Comparison of ENCODE assay signal across 8 mouse cellular contexts in the genomic region with DNA sequence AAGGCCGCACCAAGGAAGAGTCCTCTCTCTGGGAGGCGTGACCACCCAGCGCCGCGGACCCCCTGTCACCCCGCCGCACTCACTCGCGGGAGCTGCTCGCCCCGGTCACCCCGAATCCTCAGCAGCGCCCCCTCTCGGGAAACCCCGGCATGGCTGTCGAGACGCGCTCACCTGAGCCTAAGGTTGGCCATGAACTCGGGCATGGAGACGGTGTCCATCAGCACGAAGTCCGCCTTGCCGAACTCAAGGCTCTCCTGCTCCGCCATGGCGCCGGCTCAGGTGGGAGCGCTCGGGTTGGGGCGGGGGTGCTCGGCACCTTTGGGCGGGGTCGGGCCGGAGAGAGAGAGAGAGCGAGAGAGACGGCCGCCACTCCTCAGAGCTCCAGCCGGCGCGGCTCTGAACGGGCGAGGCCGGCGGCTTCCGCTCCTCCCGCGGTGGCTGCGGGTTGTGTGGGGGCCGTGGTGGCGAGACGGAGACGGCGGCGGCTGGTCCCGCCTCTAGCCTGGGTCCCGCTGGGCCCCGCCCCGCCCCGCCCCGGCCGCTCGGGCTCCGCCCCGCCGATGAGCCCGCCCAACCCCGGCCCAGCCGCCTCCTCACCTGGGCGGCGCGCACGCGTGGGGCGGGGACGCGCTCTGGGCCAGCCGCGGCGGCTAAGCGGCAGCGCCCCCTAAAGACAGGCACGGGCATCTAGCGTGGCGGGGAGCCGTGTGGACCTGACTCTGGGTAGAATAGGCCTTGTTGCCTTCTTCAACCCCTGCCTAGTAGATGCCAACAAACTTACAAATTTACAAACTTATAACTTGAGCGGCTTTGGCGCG. TPM values are rescaled to one million over a fixed set of nuclear protein-coding genes. Genes with fewer than 3 reads are reported as not detected.
DNase-seq lines count a peak whose midpoint lies in the region; ATAC-seq and TF ChIP-seq lines count a peak whose summit lies in the region.

Myo1d (minus strand) TSS at position 499 of the 818 bp plus-strand sequence.

- no peaks in the 10 kb centered on the region for H3K9me3 ChIP-seq in limb, embryonic 13.5 days
- no peaks in the 10 kb centered on the region for H3K9me3 ChIP-seq in midbrain, embryonic 16.5 days (replicated peaks; ENCODE audit: control insufficient read depth, low read length, poor library complexity, severe bottlenecking)

- peak; percentile 88 for DNase-seq in A20 (ENCODE audit: low read depth, low spot score)
- DNase-seq in brain, adult 2 months (ENCODE audit: low read depth, low spot score): peak; percentile 93
- peak; percentile 84 to 85 for DNase-seq in heart, adult 9 months (ENCODE audit: low spot score in 2 of 2)
- DNase-seq in kidney, adult 9 months: peak; percentile 91
- peak; percentile 63 to 80 for DNase-seq in spleen, adult 2 months (ENCODE audit: low read depth in 1 of 2, low spot score in 2 of 2)

- peaks cover 9% of the 10 kb centered on the region; the same call in 1 of the 2 replicates for H3K27me3 ChIP-seq in limb, embryonic 13.5 days
- no peaks in the 10 kb centered on the region; the same call in 1 of the 2 replicates for H3K27me3 ChIP-seq in midbrain, embryonic 16.5 days (ENCODE audit: control insufficient read depth, insufficient read depth, low read depth, low read length)
- H3K27me3 ChIP-seq in spleen, adult 2 months (ENCODE audit: control insufficient read depth, insufficient read depth, low read length): peaks cover 4% of the 10 kb centered on the region; the same call in 1 of the 2 replicates

- H3K4me3 ChIP-seq in embryonic fibroblast, embryonic 13.5 days (ENCODE audit: insufficient read depth, low read length): peak within 1 kb of the TSS; percentile 84
- peak within 1 kb of the TSS; percentile 69 for H3K4me3 ChIP-seq in limb, embryonic 13.5 days
- H3K4me3 ChIP-seq in midbrain, embryonic 16.5 days (ENCODE audit: low read depth, low read length): peak within 1 kb of the TSS; percentile 57
- H3K4me3 ChIP-seq in spleen, adult 2 months (ENCODE audit: extremely low read depth, insufficient read depth, insufficient read length): peak within 1 kb of the TSS; percentile 76

- TF ChIP-seq POLR2A in embryonic fibroblast, embryonic 13.5 days (IDR thresholded peaks at IDR 0.05; ENCODE audit: low read depth, low read length): peak; percentile 90
- TF ChIP-seq POLR2A in spleen, adult 2 months (IDR thresholded peaks at IDR 0.05; ENCODE audit: low read depth, low read length): peak; percentile 23

- peak within 1 kb of the TSS; percentile 37; the same call in 1 of the 2 replicates for H3K27ac ChIP-seq in embryonic fibroblast, embryonic 13.5 days (ENCODE audit: insufficient read depth, low read length)
- peak within 1 kb of the TSS; percentile 63; the same call in 1 of the 2 replicates for H3K27ac ChIP-seq in limb, embryonic 13.5 days
- 0 out of 2 replicates have a peak within 1 kb of the TSS, but pooled peaks have one; percentile 25 for H3K27ac ChIP-seq in midbrain, embryonic 16.5 days (ENCODE audit: low read length)
- H3K27ac ChIP-seq in spleen, adult 2 months (ENCODE audit: insufficient read depth, low read length): peak within 1 kb of the TSS; percentile 62; the same call in 1 of the 2 replicates

- H3K9ac ChIP-seq in limb, embryonic 13.5 days: peak within 1 kb of the TSS; percentile 70
- H3K9ac ChIP-seq in midbrain, embryonic 16.5 days (ENCODE audit: low read depth, low read length): peak within 1 kb of the TSS; percentile 57

- peak within 1 kb of the TSS; percentile 85 for H3K4me2 ChIP-seq in limb, embryonic 13.5 days (replicated peaks)
- peak within 1 kb of the TSS; percentile 79 for H3K4me2 ChIP-seq in midbrain, embryonic 16.5 days (ENCODE audit: low read length)

- no peaks in the 10 kb centered on the region for H3K36me3 ChIP-seq in limb, embryonic 13.5 days
- no peaks in the 10 kb centered on the region for H3K36me3 ChIP-seq in midbrain, embryonic 16.5 days (ENCODE audit: control insufficient read depth, insufficient read depth, low read length)
- no peaks in the 10 kb centered on the region for H3K36me3 ChIP-seq in spleen, adult 2 months (ENCODE audit: control insufficient read depth, insufficient read depth, low read length)

- ATAC-seq in limb, embryonic 13.5 days (ENCODE audit: low FRiP score, low read depth): peak; percentile 95
- peak; percentile 96 for ATAC-seq in midbrain, embryonic 16.5 days

- H3K4me1 ChIP-seq in embryonic fibroblast, embryonic 13.5 days (ENCODE audit: control insufficient read depth, insufficient read depth, low read length): peaks cover 2% of the 10 kb centered on the region
- peaks cover 7% of the 10 kb centered on the region; the same call in 1 of the 2 replicates for H3K4me1 ChIP-seq in limb, embryonic 13.5 days
- peaks cover 6% of the 10 kb centered on the region; the same call in 1 of the 2 replicates for H3K4me1 ChIP-seq in midbrain, embryonic 16.5 days (ENCODE audit: control insufficient read depth, insufficient read depth, low read length)
- H3K4me1 ChIP-seq in spleen, adult 2 months (ENCODE audit: control insufficient read depth, insufficient read depth, insufficient read length): peaks cover 9% of the 10 kb centered on the region

- 1% methylated on average over 70 of the region's 87 CpGs for WGBS in limb, embryonic 13.5 days
- under 1% methylated on average over 62 of the region's 87 CpGs for WGBS in midbrain, embryonic 16.5 days
- WGBS in spleen, adult 2 months: under 1% methylated on average over 83 of the region's 87 CpGs

- peak; percentile 79 for TF ChIP-seq CTCF in embryonic fibroblast, embryonic 13.5 days (IDR thresholded peaks at IDR 0.05; ENCODE audit: borderline replicate concordance, insufficient read depth, low read length)
- peak; percentile 76 for TF ChIP-seq CTCF in spleen, adult 2 months (IDR thresholded peaks at IDR 0.05; ENCODE audit: extremely low read depth, insufficient read depth, insufficient read length, insufficient replicate concordance)

RNA-seq across cellular contexts. Expression of gene Myo1d, which starts in this region (rescaled TPM):
- polyA plus RNA-seq in embryonic fibroblast, embryonic 13.5 days (2011; ENCODE audit: insufficient read length, low read depth, missing spikeins): 29.5 and 30.6 TPM in 2 replicates
- 6.7 and 7.9 TPM in 2 replicates for polyA plus RNA-seq in limb, embryonic 13.5 days (2015; fragmentation: Nextera tagmentation; extraction: Ambion mirVana)
- polyA plus RNA-seq in midbrain, embryonic 16.5 days (2015; fragmentation: Nextera tagmentation; extraction: Ambion mirVana): 2.7 and 2.9 TPM in 2 replicates
- polyA plus RNA-seq in spleen, adult 2 months (2012; rRNA removed): 6.2 and 7.1 TPM in 2 replicates

Comparison
In these comparisons a context has a peak if more than half of its experiments do, and no peak if none do; other contexts are left out.
1. Peak in every context shown above with its lines: DNase-seq, ATAC-seq, H3K4me3 ChIP-seq and H3K27ac ChIP-seq.